Mouse (Mus musculus) stomach, postnatal 0 days (tissue): ENCODE results near the gene Ssrp1. TPM values are rescaled to one million over a fixed set of nuclear protein-coding genes. Genes with fewer than 3 reads are reported as not detected.

Source experiments
- ATAC-seq: fragments of 200-750 bp; cut with Nextera tagmentation; 2 replicates; pipeline ENCODE4 v1.8.0; 2017; ENCODE audit not compliant: low FRiP score, low TSS enrichment
- DNase-seq: peaks from one replicate; pipeline ENCODE4 v3.0.0-alpha.2; 2016; ENCODE audit warnings: low spot score
- H3K27ac ChIP-seq: fragments of 300-500 bp; sonication (generic); replicated peaks from 2 replicates; pipeline ENCODE4 v1.5.1; 2014; ENCODE audit warnings: mild to moderate bottlenecking, control low read depth
- H3K27me3 ChIP-seq: fragments of 300-500 bp; sonication (generic); 2 replicates; pipeline ENCODE4 v1.6.1; 2014; ENCODE audit warnings: low read length; ENCODE audit not compliant: control insufficient read depth, insufficient read depth
- H3K36me3 ChIP-seq: fragments of 300-500 bp; sonication (generic); 2 replicates; pipeline ENCODE4 v1.6.1; 2014; ENCODE audit warnings: low read length, mixed read lengths; ENCODE audit not compliant: control insufficient read depth, insufficient read depth
- H3K4me1 ChIP-seq: fragments of 300-500 bp; sonication (generic); replicated peaks from 2 replicates; pipeline ENCODE4 v1.6.1; 2014; ENCODE audit warnings: antibody characterized with exemption; ENCODE audit not compliant: control insufficient read depth, insufficient read depth
- H3K4me2 ChIP-seq: fragments of 300-500 bp; sonication (generic); replicated peaks from 2 replicates; pipeline ENCODE4 v1.6.1; 2014; ENCODE audit warnings: low read depth, mild to moderate bottlenecking, control low read depth, moderate library complexity
- H3K4me3 ChIP-seq: fragments of 300-500 bp; sonication (generic); 2 replicates; pipeline ENCODE4 v1.5.1; 2014; ENCODE audit warnings: low read depth, low read length, control low read depth
- H3K9ac ChIP-seq: fragments of 300-500 bp; sonication (generic); 2 replicates; pipeline ENCODE4 v1.6.1; 2014; ENCODE audit warnings: mild to moderate bottlenecking, low read length, control low read depth, mixed read lengths
- H3K9me3 ChIP-seq: fragments of 300-500 bp; sonication (generic); 2 replicates; pipeline ENCODE4 v1.6.1; 2016; ENCODE audit warnings: low read length; ENCODE audit not compliant: control insufficient read depth
- CTCF ChIP-seq: IDR thresholded peaks from 2 replicates; pipeline ENCODE4 v1.5.1; 2016; ENCODE audit warnings: antibody characterized with exemption, low read depth, mild to moderate bottlenecking, moderate library complexity
- EP300 ChIP-seq: optimal IDR thresholded peaks from 2 replicates; pipeline ENCODE3; 2016; ENCODE audit warnings: antibody characterized with exemption
- WGBS: fragments of 180-500 bp; shearing (Covaris S2); extraction: QIAGEN DNeasy Blood & Tissue Kit; methylation state at CpG from one replicate; pipeline ENCODE4 v1.1.7; 2014; 5-methylcytosine and 5-hydroxymethylcytosine counted together
- polyA plus RNA-seq: library from polyadenylated mRNA; unstranded; fragments of >200 nt; fragmentation: Nextera tagmentation; extraction: Ambion mirVana; gene quantifications from 2 replicates; pipeline ENCODE4 v1.2.1, GENCODE M21; 2015

Gene Ssrp1
- polyA plus RNA-seq, 1 experiment from 2014 or later = 90.0 TPM

GRCm38 (mm10) chr2:85070086-85070485, 33.1 kb downstream of the Ssrp1 start:
- ATAC-seq (no peak), DNase-seq (no peak)
- 79% methylated on average over 15 of the region's 15 CpGs for WGBS
- peaks cover 22% of the 10 kb centered on the region for H3K36me3 ChIP-seq
- no peaks in the 10 kb centered on the region for H3K27me3 ChIP-seq
- no peaks in the 10 kb centered on the region for H3K9me3 ChIP-seq
- TF ChIP-seq EP300 (no peak), CTCF (no peak)
- no peak overlapping the region for H3K4me3 ChIP-seq
- H3K9ac ChIP-seq = no peak overlapping the region
- H3K4me2 ChIP-seq = no peak overlapping the region
- H3K27ac ChIP-seq = no peak overlapping the region; the same call in 1 of the 2 replicates
- H3K4me1 ChIP-seq = peaks cover 4% of the 10 kb centered on the region; the same call in 1 of the 2 replicates

DNA sequence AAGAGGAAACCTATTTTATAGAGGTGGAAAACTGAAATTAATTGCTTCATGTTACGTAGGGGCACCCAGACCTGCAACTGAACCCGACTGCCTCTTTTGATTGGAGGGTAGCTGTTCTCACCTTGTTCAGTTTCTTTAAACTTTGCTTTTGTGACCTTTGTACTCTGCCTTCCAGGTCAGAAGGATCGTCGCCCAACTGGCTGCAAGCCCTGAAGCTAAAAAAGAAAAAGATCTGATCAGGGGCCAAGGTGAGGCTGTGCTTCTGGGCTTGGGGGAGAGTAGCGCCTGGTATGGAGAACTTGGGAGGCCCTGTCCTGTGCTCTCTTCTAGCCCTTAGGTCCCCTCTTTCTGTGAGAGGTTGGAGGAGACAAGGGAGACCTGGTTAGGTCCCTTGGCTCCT, 34.9 kb downstream of the Ssrp1 start:
- Histone ChIP-seq H3K27ac (no peak overlapping the region), H3K36me3 (peaks cover 18% of the 10 kb centered on the region), H3K9me3 (no peaks in the 10 kb centered on the region), H3K4me2 (no peak overlapping the region), H3K27me3 (no peaks in the 10 kb centered on the region), H3K4me3 (no peak overlapping the region), H3K9ac (no peak overlapping the region), H3K4me1 (peaks cover 4% of the 10 kb centered on the region; the same call in 1 of the 2 replicates)
- DNase-seq = no peak
- no peak for ATAC-seq
- 79% methylated on average over 5 of the region's 5 CpGs for WGBS
- TF ChIP-seq CTCF = no peak
- no peak for TF ChIP-seq EP300

- H3K4me1 ChIP-seq = no peaks in the 10 kb centered on the region; the same call in 1 of the 2 replicates
- no peak overlapping the region for H3K4me3 ChIP-seq
- H3K27ac ChIP-seq = no peak overlapping the region
- TF ChIP-seq EP300 (no peak), CTCF (no peak)
- no peak overlapping the region for H3K9ac ChIP-seq
- no peaks in the 10 kb centered on the region for H3K27me3 ChIP-seq
- ATAC-seq = no peak
- no peaks in the 10 kb centered on the region for H3K9me3 ChIP-seq
- no peak for DNase-seq
- H3K4me2 ChIP-seq = no peak overlapping the region
- WGBS = 76% methylated on average over 5 of the region's 5 CpGs
- peaks cover 18% of the 10 kb centered on the region for H3K36me3 ChIP-seq
Measured at GRCm38 (mm10) chr2:85073751-85074150, 36.7 kb downstream of the Ssrp1 start.

GRCm38 (mm10) chr2:85088716-85089646, 51.9 kb downstream of the Ssrp1 start:
- TF ChIP-seq EP300 = no peak
- no peak for TF ChIP-seq CTCF
- peak; percentile 79 for ATAC-seq
- WGBS = 35% methylated on average over 11 of the region's 11 CpGs
- Histone ChIP-seq H3K9me3 (no peaks in the 10 kb centered on the region), H3K27ac (peak overlapping the region; percentile 49; the same call in 1 of the 2 replicates), H3K9ac (no peak overlapping the region), H3K4me2 (0 out of 2 replicates have a peak overlapping the region, but pooled peaks have one; percentile 1), H3K27me3 (no peaks in the 10 kb centered on the region), H3K4me1 (0 out of 2 replicates have a peak, but pooled peaks cover 4% of the 10 kb centered on the region), H3K4me3 (no peak overlapping the region), H3K36me3 (no peaks in the 10 kb centered on the region)
- DNase-seq = peak; percentile 78

- ATAC-seq (no peak), DNase-seq (no peak)
- 96% methylated on average over 4 of the region's 4 CpGs for WGBS
- Histone ChIP-seq H3K27me3 (no peaks in the 10 kb centered on the region), H3K27ac (no peak overlapping the region), H3K9me3 (no peaks in the 10 kb centered on the region), H3K4me2 (no peak overlapping the region), H3K4me3 (no peak overlapping the region), H3K9ac (no peak overlapping the region), H3K4me1 (0 out of 2 replicates have a peak, but pooled peaks cover 4% of the 10 kb centered on the region), H3K36me3 (no peaks in the 10 kb centered on the region)
- no peak for TF ChIP-seq EP300
- no peak for TF ChIP-seq CTCF
Measured at GRCm38 (mm10) chr2:85091325-85091724, 54.3 kb downstream of the Ssrp1 start.

DNA sequence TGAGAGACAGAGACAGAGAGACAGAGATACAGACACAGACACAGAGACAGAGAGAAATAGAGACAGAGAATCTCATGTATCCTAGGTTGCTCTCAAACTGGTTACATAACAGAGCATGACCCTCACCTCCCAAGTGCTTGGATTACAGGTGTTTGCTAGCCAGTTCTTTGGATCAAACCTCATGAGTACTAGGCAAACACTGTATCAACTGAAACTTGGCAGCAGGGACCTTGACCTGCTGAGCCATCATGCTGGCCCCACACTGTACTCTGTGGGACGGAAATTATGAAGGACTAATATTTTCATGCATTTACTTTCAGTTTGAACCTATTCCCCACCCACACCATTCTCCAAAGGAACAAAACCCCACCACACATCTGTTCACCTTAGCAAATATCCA, 56.3 kb downstream of the Ssrp1 start:
- Histone ChIP-seq H3K9ac (no peak overlapping the region), H3K36me3 (no peaks in the 10 kb centered on the region), H3K27ac (no peak overlapping the region), H3K4me1 (0 out of 2 replicates have a peak, but pooled peaks cover 4% of the 10 kb centered on the region), H3K4me2 (no peak overlapping the region), H3K4me3 (no peak overlapping the region), H3K27me3 (no peaks in the 10 kb centered on the region), H3K9me3 (no peaks in the 10 kb centered on the region)
- TF ChIP-seq EP300 (no peak), CTCF (no peak)
- DNase-seq = peak; percentile 52
- 68% methylated on average over 1 of the region's 1 CpGs for WGBS
- ATAC-seq = peak; percentile 78
